Mouse (Mus musculus): ENCODE measurements around the gene Hmg20b.
A peak's percentile ranks its signal among the peaks of the same experiment; 100 is the strongest.

Gene Hmg20b

DNA sequence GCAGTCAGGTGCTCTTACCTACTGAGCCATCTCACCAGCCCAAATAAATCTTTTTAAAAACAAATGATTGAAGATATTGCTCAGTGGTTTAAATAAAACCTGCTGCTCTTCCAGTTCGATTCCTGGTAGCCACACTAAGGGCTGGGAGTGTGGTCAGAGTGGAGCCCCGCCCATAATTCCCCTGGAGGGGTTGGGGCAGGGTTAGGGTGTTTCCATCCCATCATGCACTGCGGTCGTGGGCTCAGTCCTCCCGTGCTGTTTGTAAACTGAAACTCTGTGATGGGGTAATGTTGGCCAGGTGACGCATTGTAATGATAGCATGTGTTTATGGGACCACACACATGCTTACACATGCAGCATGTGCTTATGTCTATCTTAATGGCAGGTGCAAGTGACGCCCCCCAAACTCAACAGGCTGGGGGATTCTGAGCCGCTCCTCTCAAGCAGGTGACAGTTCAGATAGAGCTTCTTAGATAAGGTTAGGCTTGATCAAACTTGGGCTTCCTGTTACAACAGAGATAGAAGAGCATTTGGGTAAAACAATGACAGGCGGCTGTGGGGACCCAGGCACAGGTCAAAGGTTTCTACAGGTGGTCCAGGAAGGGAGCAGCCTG lies 1.5 kb upstream of the Hmg20b start:
- peak; percentile 30 for DNase-seq

DNA sequence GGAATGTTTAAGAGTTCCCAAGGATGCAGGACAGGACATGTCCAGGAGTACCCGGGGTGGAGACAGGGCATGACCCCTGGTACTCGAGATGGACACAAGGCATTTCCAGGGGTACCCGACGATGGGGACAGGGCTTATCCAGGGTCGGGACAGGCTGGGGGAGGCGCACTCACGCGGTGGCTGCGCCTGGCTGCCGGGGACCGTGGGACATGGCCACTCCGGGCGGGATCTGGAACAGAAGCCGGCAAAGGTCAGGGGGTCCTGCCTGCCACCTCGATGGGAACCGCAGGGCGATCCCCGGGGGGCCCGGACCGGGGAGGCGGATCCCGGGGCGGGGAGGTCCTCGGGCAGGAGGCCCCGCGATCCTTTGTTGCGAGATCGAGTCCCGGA lies 324 bp downstream of the Hmg20b start:
- no peak for DNase-seq

DNA sequence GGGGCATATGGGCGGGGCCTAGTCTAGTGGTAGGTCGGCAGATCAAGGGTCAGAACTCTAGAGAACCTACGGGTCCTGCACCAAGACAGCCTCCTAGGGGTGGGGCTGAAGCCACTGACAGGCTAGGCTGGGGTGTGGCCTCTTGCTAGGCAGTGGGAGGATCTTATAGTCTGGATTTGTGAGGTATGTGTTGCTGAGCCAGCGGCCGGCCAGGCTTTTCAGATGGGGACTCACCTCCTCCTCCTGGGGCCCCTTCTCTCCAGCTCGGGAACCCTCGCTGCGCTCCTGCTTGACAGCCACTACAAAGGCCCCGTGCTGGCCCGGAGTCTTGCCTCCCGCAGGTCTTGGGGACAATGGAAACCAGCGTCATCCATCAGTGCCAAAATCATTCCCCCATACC lies 1.1 kb downstream of the Hmg20b start:
- peak; percentile 66 for DNase-seq

DNA sequence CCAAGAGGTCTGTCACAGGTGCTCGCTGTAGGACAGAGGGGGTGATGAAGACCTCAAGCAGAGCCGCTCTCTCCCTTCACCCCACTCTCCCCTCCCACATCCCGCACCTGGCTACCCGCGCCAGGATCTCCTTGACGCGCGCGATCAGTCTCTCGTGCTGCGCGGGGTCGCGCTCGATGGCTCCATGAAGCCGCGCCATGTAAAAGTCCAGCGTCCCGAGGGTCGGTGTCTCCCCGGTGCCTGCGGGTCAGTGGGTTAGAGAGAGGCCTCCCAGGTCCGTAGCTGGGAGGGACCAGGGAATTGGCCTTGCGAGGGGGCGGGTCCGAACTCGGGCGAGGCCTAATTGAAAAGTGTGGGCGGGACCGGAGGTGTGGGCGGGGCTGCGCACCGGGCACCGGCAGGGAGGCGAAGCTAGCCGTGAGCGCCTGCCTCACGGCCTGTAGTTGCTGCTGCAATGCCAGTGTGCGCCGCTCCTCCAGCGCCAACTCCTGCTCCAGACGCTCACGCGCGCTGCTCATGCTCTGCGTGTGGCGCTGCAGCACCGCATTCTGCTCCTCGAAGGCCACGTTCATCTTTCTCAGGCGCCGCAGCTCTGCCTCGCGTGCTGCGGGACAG lies 3.7 kb downstream of the Hmg20b start:
- DNase-seq: peak; percentile 46

DNA sequence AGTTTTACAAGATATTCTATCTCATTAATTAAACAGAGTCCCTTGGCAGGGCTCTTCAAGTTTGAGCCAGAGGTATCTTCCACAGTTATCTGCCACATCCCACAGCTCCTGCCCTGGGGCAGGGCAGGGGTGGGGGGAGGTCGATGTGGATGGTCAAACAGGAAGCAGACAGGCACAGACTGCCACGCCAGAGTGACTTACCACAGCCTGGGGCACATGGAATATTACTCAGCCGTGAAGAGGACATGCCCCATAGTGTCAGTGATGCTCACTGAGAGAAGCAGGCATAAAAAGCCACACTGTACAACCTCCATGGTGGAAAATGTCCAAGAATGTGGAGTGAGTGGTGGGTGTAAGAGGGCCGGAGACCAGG lies 5.1 kb downstream of the Hmg20b start:
- DNase-seq: peak; percentile 27

DNA sequence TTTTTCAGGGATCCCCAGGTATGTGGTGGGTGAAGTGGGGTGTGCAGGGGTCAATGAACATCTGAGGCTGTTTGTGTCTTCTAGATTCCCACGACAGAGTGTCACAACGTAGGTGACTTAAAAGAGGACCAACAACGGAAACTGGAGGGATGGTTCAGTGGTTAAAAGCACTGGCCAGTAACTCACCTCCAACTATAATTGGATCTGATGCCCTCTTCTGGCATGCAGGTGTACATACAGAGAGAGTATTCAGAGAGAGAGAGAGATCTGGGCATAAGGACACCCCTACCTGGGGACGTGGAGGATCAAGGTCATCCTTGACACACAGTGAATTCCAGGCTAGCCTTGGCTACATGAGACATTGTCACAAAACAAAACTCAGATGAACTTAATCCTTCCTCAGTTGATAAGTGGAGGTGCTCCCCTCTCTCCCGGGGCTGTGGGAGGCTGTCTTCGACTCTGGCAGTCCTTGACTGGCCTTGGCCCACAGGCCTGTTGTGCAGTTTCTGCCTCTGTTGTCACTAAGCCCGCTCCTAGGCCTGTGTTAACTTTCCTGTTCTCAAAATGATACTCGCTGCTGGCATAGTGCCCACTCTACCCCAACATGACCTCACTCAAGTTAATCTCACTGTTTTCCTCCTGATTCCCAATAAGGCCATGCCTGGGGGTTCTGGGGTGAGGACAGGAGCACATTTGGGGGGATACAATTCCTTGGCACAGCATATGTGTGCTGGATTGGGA lies 5.7 kb downstream of the Hmg20b start:
- DNase-seq: peak; percentile 18

DNA sequence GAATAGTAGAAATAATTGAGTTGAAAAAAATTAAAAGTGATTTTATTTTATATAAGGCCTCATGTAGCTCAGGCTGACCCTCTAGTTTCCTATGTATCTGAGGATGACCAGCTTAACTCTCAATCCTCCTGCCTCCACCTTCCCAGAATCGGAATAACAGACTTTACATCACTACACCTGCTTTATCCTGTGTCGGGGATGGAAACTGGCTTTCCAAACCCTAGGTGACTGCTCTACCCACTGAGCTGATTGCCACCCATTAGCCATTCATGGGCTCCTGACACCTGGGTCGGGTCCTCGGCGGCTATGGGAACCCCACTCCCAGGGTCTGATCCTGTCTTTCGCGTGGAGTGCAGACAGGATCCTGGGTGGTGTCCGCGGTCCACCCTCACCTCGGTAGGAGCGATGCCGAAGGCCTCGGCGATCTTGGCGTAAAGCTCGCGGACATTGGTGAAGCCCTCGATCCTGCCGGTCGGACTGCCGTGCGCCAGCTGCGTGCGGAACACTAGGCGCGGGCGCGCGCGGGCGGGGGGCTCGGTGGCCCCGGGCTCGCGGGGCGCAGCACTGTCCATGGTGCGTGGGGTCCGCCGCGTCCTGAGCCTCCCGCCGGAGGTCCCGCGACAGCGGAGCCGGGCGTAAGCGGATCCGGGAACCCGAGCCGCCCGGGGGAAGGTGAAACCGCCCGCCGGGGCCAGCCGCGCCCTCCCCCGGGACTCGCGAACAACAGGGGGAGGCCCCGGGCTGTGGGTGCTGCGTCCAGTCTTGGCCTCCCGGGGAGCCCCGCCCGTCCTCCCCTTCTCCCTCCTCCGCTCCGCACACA lies 7.4 kb downstream of the Hmg20b start, which contains the start of gene Gipc3:
Gipc3 (minus strand) TSS at position 581 of the 820 bp plus-strand sequence.
- no peak for DNase-seq

DNA sequence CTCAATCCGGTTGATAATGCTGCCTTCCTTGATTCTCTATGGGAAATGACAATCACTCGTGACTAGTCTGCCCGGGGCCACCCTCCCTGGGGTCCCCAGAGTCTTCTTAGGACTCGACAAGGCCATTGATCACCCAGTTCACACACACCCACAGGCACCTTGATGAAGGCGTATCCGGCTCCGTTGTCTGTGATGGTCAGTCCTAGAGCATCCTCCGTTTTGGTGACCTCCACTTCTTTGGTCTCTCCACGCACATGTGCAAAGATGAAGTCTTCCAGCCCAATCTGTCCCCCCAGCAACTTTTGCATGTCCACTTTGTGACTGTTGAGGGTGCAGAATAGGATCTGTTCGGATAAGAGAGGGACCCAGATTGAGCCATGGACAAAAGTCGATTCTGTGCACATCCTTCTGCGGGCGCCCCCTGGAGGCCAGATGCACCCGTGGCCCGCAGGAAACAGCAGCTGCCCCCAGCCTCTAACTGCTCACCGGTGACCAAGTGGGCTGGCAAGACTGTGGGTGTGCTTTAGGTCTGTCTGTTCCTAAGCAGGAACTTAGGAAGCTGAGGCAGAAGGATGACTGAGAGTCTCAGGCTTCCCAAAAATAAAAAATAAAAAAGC lies 8.8 kb downstream of the Hmg20b start:
- DNase-seq: peak; percentile 42

DNA sequence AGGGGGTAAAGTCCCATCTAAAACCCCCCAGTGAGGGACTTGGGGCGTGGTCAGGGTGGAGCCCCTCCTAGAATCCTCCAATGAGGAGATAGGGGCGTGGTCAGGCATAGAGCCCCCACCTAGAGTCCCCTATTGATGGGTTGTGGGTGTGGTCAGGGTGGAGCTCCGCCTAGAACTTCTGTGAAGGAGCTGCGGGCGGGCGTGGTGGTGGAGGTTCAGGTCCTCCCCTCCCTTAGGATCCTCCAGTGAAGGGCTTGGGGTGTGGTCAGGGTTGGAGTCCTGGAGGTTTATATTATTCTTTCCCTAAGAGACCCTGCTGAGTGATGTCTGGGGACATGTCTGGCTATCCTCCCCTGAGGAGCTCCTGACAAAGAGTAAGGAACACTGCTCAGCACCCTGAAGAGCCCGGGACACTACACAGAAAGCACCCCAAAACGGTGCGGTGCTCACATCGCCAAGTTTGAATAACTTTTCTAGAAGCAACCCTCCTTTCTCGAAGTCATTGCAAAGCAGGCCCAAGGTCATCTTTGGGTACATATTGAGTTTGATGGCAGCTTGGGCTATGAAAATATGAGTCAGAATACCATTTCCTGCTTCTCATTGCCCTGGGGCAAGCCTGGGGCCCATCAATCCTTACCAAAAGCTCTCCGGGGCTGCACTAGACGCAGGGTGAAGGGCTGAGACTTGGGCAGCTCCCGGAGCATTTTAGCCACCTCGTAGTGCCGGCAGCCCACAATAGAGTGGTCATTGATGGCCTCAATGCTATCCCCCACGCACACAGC lies 9.5 kb downstream of the Hmg20b start:
- DNase-seq: peak; percentile 26

DNA sequence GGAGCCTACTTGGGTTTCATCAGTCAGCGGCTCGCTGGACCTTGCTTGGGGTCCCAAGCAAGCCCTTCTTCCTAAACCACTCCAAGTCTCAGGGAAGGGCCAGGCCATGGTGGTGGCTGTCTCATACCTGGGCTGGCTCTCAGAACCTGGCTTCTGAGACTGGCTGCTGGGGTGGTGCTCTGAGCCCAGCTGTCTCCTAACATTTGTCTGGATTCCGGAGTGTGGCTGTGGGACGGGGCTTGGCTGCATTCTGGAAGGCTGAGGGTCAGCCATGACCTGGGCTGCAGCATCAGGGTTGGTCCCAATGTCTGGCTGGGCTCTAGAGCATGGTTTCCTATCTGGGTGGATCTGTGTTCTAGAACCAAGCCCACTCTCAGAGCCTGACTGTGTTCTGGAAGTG lies 13.7 kb downstream of the Hmg20b start:
- no peak for DNase-seq

DNA sequence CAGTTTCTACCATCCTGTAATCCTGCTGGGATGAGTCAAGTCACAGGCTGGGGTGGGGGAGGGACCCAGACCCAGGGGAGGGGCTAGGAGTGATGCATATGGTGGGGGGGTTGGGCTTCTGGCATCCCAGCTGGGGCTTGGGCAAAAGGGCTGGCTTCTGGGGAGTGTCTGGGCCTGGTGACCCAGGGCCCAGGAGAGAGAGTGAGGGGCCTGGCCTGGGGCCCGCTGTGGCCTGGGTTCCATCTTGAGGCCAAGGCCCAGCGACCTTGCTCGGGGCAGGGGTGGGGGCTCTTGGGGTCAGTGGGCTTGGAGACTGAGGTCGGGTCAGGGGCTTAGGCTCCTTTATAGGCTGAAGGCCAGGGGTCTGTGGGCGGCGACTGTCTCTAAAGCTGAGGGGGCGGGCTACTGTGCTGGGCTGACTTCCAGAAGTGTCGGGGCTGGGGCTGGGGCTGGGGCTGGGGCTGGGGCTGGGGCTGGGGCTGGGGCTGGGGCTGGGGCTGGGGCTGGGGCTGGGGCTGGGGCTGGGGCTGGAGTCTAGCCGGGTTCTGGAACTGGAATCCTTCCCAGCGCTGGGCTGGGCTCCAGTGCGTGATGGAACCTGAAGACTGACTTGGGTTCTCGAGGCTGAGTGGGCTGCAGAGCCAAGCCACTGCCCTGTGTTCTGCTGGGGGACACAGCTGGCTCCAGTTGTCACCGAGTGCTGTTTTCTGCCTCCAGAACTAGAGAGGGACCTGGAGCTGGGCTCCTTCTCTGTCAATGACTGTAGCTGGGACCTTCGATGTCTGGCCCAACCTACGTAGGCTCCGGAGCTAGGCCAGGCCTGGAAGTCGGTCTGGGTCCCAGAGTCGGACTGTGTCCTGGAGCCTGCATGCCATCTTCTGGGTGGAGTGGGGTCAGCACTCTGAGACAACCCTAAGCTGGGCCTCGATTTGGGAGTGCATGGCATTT lies 14.6 kb downstream of the Hmg20b start:
- no peak for DNase-seq

DNA sequence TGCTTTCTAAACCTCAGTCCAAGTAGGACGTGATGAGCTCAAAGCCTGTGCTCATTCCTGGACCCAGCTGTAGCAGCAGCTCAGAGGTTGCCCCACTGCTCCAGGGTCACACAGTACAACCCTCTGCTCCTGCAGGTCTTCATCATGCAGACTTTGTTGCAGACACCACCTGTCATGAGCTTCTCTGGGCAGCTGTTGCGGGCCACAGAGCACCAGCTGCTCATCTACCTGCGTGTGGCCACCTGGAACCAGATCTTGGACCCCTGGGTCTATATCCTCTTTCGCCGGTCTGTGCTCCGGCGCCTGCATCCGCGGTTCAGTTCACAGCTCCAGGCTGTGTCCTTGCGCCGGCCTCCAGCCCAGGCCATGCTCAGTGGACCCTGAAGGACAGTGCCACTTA lies 16.0 kb downstream of the Hmg20b start:
- no peak for DNase-seq

DNA sequence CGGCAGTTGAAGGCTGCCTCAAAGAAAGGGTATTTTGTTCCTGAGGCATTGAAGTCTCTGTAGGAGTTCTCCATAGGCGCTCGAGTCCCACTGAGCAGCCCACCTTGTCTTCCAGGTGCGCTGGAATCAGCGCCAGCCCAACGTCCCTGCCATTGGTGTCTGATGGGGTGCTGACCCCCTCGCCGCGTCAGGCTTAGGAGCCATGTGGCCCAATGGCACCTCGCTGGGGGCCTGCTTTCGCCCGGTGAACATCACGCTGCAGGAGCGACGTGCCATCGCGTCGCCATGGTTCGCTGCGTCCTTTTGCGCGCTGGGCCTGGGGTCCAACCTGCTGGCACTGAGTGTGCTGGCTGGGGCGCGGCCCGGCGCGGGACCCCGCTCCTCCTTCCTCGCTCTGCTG lies 18.0 kb downstream of the Hmg20b start:
- no peak for DNase-seq

DNA sequence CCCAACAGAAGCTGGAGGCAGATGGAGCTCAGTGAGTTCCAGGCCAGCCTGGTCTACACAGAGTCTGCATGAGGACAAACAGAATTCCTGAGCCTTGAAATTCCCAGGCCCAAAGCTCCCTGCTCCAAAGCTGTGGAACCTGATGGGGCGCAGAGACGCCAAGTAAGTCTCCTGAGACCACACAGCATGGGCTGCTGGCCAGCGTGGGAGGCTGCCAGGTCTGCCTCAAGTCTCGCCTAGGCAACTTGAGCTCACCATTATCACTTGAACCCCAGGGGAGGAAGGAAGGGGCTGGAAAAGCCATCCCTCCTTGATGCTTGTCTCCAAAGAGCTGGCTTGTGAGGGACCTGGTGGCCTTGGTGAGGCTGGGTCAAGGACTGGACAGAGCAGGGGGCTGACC lies 20.3 kb downstream of the Hmg20b start:
- DNase-seq: no peak

DNA sequence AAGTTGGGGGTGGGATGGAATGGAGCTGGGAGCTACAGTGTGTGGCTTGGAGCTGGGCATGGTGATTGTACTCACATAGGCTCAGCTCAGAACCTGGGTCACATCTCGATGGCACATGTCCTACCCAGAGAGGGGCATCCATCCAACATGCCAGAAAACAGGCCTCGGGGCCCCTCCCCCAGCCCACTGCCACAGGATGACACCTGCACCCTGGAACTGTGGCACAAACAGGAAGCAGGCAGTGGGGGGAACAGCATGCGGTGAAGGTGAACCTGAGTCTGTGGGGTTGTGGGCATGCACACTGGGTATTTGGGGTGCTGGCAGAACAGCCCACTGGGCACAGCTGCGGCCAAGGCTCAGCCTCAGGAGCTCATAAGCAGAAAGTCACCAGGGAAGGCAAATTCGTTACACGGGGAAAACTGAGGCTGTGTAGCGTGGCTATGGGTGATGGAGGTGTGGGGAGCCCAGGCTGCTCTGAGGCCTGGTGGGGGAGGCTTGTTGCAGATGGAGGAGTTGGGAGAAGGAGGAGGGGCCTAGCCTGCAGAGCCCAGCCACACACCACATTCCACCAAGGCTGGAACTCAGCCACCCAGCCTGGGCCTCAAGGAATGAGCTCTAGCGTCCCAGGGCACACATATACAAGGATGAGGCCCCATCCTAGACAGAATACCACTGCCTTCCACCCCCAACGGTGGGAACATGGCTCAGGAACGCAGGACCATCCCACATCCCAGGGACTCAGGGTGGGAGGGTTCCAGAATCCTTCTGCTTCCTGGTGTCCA lies 20.9 kb downstream of the Hmg20b start:
- DNase-seq: no peak

DNA sequence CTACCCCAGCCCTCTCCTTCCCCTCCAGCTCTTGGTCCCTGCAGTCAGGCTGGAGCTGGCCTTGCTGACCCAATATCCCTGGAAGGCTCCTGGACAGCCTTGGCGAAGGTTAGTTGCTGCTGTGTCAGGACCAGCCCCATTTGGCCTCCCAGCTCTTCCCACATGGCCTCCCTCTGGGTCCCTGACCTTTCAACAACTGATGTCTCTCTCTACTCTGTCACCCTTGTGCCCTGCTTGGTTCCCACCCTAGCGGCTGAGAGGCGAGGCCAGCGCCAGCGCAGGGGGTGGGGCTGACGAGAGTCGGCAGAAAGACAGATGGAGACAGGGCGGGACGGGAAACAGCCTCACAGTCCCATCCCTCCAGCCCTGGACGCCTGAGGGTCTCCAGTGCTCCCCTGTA lies 21.9 kb downstream of the Hmg20b start, which contains the start of gene Tbxa2r:
Tbxa2r (plus strand) TSS at position 346 of the 400 bp plus-strand sequence.
- DNase-seq: no peak

DNA sequence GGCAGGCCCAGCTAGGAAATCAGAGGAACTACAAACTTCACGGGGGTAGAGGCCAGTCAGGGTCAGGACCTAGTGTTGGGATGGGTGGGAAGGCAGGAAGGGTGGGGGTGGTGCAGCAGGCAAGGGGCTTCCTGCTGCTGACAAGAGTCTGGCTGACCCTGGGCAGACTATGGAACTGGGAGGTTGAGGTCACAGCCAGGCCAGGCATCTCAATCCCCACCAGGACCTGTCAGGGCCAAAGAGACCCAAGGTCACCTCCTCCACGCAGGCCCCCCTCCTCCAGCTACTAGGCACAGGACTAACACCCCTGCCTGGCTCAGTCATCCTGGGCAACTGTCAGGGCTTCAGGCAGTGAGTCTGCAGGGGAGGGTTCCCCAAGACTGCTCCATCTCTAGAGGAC lies 22.3 kb downstream of the Hmg20b start:
- DNase-seq: no peak

DNA sequence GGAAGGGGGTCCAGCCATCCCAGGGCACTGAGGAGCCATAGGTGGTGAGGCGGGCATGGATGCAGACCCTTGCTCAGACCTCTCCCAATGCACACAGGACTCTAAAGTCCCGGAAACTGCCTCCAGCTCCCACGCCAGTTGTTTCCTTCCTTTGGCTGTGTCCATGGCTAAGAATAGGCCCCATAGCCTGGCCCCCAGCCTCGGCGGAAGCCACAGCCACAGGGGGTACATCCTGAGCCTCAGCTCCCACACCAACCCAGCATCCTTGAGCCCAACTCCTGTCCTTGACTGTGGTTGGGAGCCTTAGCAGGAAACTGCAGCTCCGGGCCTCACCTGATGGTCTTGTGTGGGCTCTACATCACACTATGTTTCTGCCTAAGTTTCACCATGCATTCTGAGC lies 23.4 kb downstream of the Hmg20b start:
- no peak for DNase-seq

DNA sequence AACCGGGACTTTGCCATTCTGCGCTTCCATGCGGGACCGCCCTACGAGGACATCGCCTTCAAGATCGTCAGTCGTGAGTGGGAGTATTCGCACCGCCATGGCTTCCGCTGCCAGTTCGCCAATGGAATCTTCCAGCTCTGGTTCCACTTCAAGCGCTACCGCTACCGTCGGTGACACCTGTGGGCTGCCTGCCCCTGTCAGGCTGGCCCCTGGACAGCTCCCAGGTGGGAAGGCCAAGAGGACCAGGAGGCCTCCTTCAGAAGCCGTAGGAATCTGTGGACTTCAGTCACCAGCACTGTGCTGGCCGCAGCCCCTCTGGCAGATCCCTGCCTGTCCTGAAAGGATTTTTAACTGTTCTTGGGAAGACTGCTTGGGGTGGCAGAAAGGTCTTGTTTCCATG lies 24.5 kb downstream of the Hmg20b start:
- peak; percentile 34 for DNase-seq

DNA sequence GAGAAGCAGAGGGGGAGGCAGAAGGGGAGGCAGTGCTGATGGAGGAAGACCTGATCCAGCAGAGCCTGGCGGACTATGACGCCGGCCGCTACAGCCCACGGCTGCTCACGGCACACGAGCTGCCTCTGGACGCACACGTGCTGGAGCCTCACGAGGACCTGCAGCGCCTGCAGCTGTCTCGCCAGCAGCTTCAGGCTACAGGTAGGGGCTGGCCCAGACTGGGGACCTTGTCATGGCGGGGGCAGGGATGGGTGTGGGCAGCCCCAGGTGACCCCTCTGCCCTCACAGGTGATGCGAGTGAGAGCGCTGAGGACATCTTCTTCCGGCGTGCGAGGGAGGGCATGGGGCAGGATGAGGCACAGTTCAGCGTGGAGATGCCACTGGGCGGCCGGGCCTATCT lies 25.1 kb downstream of the Hmg20b start:
- DNase-seq: peak; percentile 46
